Mouse (Mus musculus) brown adipose tissue, adult 24 weeks (tissue): Measurements from ENCODE around the gene Dera. TPM values are rescaled to one million over a fixed set of nuclear protein-coding genes. Genes with fewer than 3 reads are reported as not detected.
A peak's percentile ranks its signal among the peaks of the same experiment; 100 is the strongest.
"Not testable (repeated sequence)": the region's sequence is repeated elsewhere in the genome, so short reads cannot be mapped to it uniquely, and the experiment has no call there.

Experiments used
- H3K27ac ChIP-seq: fragments of 200-500 bp; replicated peaks from 2 replicates; pipeline ENCODE4 v1.5.1; 2012; ENCODE audit warnings: low read depth, mild to moderate bottlenecking, low read length
- H3K4me1 ChIP-seq: fragments of 200-500 bp; 2 replicates; pipeline ENCODE4 v1.6.1; 2012; ENCODE audit warnings: low read length, mixed read lengths; ENCODE audit not compliant: control insufficient read depth, insufficient read depth, insufficient read length
- H3K4me3 ChIP-seq: fragments of 200-500 bp; 2 replicates; pipeline ENCODE4 v1.5.1; 2012; ENCODE audit warnings: low read depth, mild to moderate bottlenecking, low read length, moderate library complexity; ENCODE audit not compliant: insufficient read depth
- polyA plus RNA-seq: library from polyadenylated mRNA; stranded (reverse); fragments of >200 nt; gene quantifications from 2 replicates; pipeline ENCODE4 v1.2.4, GENCODE M21; 2012; ENCODE audit not compliant: missing spikeins, insufficient read depth, insufficient read length

Gene Dera
- polyA plus RNA-seq, result 18.9 and 26.8 TPM in 2 replicates

DNA sequence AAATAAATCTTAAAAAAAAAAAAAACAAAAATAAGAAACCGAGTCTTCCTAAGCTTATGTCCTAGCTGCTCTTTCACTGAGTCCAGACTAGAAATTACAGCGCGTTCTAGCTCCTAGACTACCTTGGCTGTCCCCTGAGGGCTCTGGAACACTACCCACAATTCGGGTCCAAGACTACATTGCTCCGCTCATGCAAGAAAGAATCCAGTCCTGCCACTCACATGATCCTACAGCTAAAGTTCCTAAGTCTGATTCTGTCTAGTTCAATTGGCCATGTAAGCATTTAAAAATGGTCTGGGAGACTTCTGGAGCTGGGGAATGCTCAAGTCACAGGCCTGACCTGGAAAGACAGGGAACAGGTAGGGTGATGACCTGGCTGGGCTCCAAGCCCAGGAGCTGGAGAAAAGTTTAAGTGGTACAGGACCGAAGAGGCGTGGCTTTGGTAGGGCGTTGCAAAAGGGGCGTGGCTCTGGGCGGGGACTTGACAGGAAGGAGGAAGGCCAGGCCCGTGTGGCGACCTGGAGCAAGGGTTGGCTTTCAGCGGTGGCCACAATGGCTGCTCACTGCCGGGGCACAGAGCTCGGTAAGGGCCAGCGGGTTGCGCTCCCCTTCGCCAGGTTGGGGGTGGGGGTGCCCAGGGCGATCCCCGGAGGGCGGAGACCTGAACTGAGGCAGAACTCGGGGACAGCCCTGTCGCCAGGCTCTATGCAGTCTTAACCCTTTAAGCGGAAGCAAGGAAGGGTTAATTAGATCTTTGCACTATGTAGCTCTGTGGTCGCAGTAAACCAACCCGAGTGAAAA, at the start of gene Dera:
TSS of gene Dera (plus strand) at position 491 of the 801 bp plus-strand sequence.
- Histone ChIP-seq H3K4me3 (peak within 1 kb of the TSS; percentile 68), H3K4me1 (no peaks in the 10 kb centered on the region), H3K27ac (no peak within 1 kb of the TSS)

GRCm38 (mm10) chr6:137706209-137706608, 48.1 kb upstream of the Dera start:
- no peak overlapping the region for H3K4me3 ChIP-seq
- H3K4me1 ChIP-seq, result peaks cover 11% of the 10 kb centered on the region
- H3K27ac ChIP-seq, result no peak overlapping the region

GRCm38 (mm10) chr6:137708726-137709405, 45.5 kb upstream of the Dera start:
- not testable (repeated sequence) for H3K27ac ChIP-seq, H3K4me3 ChIP-seq, H3K4me1 ChIP-seq

GRCm38 (mm10) chr6:137710179-137711037, 43.9 kb upstream of the Dera start:
- H3K27ac ChIP-seq, result no peak overlapping the region
- no peak overlapping the region for H3K4me3 ChIP-seq
- no peaks in the 10 kb centered on the region for H3K4me1 ChIP-seq

GRCm38 (mm10) chr6:137712654-137713309, 41.6 kb upstream of the Dera start:
- Histone ChIP-seq H3K27ac (no peak overlapping the region), H3K4me1 (no peaks in the 10 kb centered on the region), H3K4me3 (no peak overlapping the region)

GRCm38 (mm10) chr6:137713310-137713664, 41.1 kb upstream of the Dera start:
- Histone ChIP-seq H3K4me1 (no peaks in the 10 kb centered on the region), H3K27ac (no peak overlapping the region), H3K4me3 (no peak overlapping the region)

GRCm38 (mm10) chr6:137716802-137717201, 37.5 kb upstream of the Dera start:
- no peaks in the 10 kb centered on the region for H3K4me1 ChIP-seq
- no peak overlapping the region for H3K27ac ChIP-seq
- H3K4me3 ChIP-seq, result no peak overlapping the region

GRCm38 (mm10) chr6:137722220-137722931, 32.0 kb upstream of the Dera start:
- Histone ChIP-seq H3K27ac (no peak overlapping the region), H3K4me3 (no peak overlapping the region), H3K4me1 (no peaks in the 10 kb centered on the region)

DNA sequence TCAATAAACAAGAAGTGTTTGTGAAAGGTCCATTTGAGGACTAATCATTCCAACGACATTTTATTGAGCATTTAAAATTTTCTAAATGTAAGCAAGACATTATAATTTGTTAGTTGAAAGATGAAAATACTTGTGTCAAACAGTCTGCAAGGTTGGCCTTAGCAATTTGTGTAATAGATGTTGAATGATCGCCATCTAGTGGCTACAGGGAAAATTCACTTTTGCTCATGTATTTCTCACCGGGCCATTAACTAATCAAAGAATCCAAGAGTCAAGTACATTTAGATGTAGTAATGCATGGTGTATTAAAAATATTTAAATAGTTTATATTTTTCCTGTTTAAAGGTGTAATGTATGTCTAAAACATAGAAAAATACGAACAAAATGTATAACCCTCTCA, 30.4 kb upstream of the Dera start:
- no peaks in the 10 kb centered on the region for H3K4me1 ChIP-seq
- H3K27ac ChIP-seq, result no peak overlapping the region
- H3K4me3 ChIP-seq, result no peak overlapping the region

GRCm38 (mm10) chr6:137734460-137734845, 19.9 kb upstream of the Dera start:
- H3K4me1 ChIP-seq, result peaks cover 8% of the 10 kb centered on the region; the same call in 1 of the 2 replicates
- 0 out of 2 replicates have a peak overlapping the region, but pooled peaks have one; percentile 42 for H3K27ac ChIP-seq
- H3K4me3 ChIP-seq, result peak overlapping the region; percentile 67

DNA sequence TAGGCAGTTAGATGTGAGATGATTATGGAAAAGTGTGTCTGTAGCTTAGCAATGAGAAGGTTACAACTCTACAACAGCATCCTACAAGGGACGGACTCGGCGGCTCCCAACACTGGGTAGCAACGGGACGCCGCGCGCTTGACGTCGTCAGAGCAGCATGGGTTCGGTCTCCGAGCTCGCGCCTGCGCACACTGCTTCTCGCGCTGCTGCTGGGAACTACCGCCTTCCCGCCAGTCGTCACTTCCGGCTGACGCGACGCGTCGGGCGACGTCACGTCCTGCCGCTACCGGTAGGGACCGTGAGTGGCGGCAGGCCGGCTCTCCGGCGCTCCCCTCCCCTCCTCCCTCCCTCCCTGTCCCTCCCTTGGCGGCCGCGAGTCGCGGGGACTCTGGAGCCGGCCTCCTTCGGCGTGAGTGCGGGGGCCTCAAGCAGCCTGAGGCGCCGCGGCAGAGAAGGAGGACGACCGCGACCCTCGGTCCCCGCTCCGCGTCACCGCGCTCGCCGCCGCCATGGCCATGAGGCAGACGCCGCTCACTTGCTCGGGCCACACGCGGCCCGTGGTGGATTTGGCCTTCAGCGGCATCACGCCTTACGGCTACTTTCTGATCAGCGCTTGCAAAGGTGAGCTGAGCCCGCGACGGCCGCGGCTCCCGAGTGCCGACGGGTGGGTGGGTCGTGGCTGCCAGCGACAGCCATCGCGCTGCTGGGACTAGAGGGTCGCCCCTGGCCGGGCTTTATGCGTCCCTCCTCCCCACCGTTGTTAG, 19.3 kb upstream of the Dera start, which contains the start of gene Strap:
TSS of gene Strap (plus strand) at position 233 of the 764 bp plus-strand sequence.
- Histone ChIP-seq H3K4me1 (peaks cover 8% of the 10 kb centered on the region; the same call in 1 of the 2 replicates), H3K27ac (peak within 1 kb of the TSS; percentile 42), H3K4me3 (peak within 1 kb of the TSS; percentile 77)

GRCm38 (mm10) chr6:137735671-137736238, 18.6 kb upstream of the Dera start:
- H3K27ac ChIP-seq, result 0 out of 2 replicates have a peak overlapping the region, but pooled peaks have one; percentile 24
- peaks cover 8% of the 10 kb centered on the region; the same call in 1 of the 2 replicates for H3K4me1 ChIP-seq

GRCm38 (mm10) chr6:137740972-137741371, 13.4 kb upstream of the Dera start:
- Histone ChIP-seq H3K4me3 (no peak overlapping the region), H3K4me1 (peaks cover 5% of the 10 kb centered on the region; the same call in 1 of the 2 replicates), H3K27ac (no peak overlapping the region)

More at GRCm38 (mm10) chr6:137735671-137736238, 18.6 kb upstream of the Dera start:
- H3K4me3 ChIP-seq, result peak overlapping the region; percentile 77
